Mouse (Mus musculus) heart, postnatal 25 days (tissue): Measurements from ENCODE around the gene Alox12b. TPM values are rescaled to one million over a fixed set of nuclear protein-coding genes. Genes with fewer than 3 reads are reported as not detected.

Experiments
- DNase-seq: peaks from one replicate; pipeline ENCODE4 v3.0.0; 2022; ENCODE audit warnings: low spot score
- intact Hi-C: fragments of 180-260 bp; cut with DNase I; formaldehyde crosslinking; loops from one replicate; pipeline ENCODE4 v1.15.1; 2025
- total RNA-seq, 2 experiments: library from RNA; stranded (reverse); gene quantifications; 2 replicates each; pipeline ENCODE4 v1.2.3; 2021

The Alox12b gene
- total RNA-seq, 2 experiments from 2014 or later: not detected

DNA sequence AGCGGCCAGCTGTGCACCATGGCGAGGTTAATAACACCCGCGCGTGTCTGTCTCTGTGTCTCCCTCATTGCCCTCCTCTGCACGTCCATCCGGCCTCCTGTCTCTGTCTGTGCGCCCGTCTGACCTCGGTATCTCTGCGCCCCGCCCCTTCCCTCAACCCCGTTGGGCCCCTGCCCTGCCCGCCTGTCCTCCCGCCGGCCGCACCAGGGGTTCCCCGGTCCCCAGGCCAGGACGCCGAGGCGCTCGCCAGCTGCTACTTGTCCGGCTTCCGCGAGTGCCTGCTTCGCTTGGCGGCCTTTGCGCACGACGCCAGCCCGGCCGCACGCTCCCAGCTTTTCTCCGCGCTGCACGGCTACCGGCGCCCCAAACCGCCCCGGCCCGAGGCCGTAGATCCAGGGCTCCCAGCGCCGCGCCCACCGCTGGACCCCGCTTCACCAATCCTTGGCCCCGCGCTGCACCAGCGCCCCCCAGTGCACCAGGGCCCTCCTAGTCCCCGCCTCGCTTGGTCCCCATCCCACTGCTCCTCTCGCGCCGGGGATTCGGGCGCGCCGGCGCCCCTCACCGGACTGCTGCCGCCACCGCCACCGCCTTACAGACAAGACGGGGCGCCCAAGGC, 34.3 kb upstream of the Alox12b start, which contains the start of gene 9130213A22Rik:
Gene 9130213A22Rik (minus strand): TSS at position 254 of the 616 bp plus-strand sequence.
- intact Hi-C loops: loop anchor here (1.0 kb wide), 1 partner anchor 25 kb away; no protein-coding TSS in a partner anchor
- DNase-seq: peak; percentile 87

- intact Hi-C loops: loop anchor here (1.0 kb wide), 1 partner anchor 60 kb away; no protein-coding TSS in a partner anchor
- DNase-seq: peak; percentile 80
These were observed 33.6 kb upstream of the Alox12b start for GRCm38 (mm10) chr11:69123056-69123692.

GRCm38 (mm10) chr11:69123693-69124497, 32.9 kb upstream of the Alox12b start:
- intact Hi-C loops: loop anchor here (1.0 kb wide), 2 partner anchors 61 to 83 kb away; no protein-coding TSS in a partner anchor
- DNase-seq: peak; percentile 76

DNA sequence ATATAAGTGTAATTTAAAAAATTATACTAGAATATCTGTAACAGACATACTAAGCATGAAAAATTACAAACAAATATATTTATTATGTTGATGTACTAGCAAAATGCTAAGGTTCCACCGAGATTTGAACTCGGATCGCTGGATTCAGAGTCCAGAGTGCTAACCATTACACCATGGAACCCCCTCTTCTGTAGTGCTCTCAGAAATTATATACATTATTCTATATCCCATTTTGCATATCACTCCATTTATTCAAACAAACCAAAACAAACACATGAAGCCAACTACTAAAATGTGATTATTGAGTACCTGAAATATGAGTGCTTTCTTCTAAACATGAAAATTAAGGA, 32.3 kb upstream of the Alox12b start:
- intact Hi-C loops: loop anchor here (1.0 kb wide), 1 partner anchor 83 kb away; no protein-coding TSS in a partner anchor

DNA sequence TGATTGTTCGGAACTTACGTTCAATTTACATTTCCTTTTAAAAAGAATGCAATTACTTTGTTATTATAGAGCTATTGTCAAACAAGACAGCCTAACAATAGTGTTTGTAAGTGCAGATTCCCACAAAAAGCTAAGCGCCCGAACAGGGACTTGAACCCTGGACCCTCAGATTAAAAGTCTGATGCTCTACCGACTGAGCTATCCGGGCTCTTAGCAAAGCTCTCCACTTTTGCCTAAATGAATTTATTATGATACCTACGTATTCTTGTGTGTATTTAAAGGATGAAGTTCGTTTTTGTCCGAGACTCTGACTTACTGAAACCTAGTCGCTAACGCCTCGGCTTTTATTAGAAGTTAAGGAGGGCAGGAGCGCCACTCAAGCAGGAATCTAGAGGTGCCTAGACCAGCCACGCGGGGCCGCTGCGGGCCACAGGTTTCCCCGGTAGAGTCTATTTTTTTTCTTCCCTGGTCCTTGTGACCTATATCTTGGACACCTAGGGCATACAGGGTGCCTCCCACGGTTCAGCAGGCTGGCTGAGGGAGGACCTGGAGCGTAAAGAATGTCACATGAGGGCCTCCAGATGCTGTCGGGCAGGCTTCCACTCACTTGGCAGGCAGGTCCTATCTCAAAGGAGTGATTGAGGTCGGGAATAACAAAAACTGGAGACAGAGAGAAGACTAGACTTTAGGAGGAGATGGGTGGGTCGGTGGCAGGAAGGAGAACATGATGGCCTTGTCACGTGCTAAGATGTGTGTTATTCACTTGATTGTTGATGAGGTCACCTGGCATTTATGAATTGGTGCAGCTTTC, 31.5 kb upstream of the Alox12b start:
- peak; percentile 65 for DNase-seq
- intact Hi-C loops: loop anchor here (5.0 kb wide), 1 partner anchor 117 kb away; no protein-coding TSS in a partner anchor

More for the DNA sequence above, 32.3 kb upstream of the Alox12b start:
- DNase-seq: no peak

DNA sequence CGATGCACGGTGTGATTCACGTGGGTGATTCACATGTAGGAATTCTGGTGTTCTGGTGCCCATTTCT, 31.1 kb upstream of the Alox12b start, which contains the start of gene Aloxe3:
Gene Aloxe3 (plus strand): TSS at position 45 of the 67 bp plus-strand sequence.
- DNase-seq: no peak
- intact Hi-C loops: loop anchor here (5.0 kb wide), 1 partner anchor 117 kb away; no protein-coding TSS in a partner anchor

- no peak for DNase-seq
- intact Hi-C loops: loop anchor here (2.0 to 5.0 kb wide), 2 partner anchors 23 to 116 kb away; no protein-coding TSS in a partner anchor
These were observed 30.7 kb upstream of the Alox12b start for GRCm38 (mm10) chr11:69125919-69126705.

- intact Hi-C loops: loop anchor here (2.0 to 5.0 kb wide), 2 partner anchors 22 to 116 kb away; no protein-coding TSS in a partner anchor
- DNase-seq: no peak
These were observed 30.1 kb upstream of the Alox12b start for GRCm38 (mm10) chr11:69126706-69127095.

- intact Hi-C loops: loop anchor here (5.0 kb wide), 1 partner anchor 114 kb away; no protein-coding TSS in a partner anchor
- no peak for DNase-seq
These were observed 28.2 kb upstream of the Alox12b start for GRCm38 (mm10) chr11:69128426-69129122.

DNA sequence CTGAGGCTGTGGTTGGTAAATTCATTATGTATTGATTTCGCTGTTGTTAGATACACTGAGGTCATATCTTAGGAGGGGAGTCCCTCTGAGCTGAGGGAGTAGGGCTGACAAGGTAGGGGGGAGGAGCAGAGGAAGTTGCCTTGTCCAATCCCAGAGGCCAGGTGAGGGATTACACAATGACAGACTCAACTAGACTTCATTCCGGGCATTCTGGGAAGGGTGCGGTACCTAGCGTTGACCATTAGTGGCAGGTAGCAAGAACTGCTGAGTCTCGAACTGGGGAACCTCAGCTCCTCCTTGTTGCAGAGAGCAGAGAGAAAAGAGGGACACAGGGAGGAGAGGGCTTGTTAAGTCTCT, 23.2 kb upstream of the Alox12b start:
- DNase-seq: no peak
- intact Hi-C loops: no loop called here

- intact Hi-C loops: no loop called here
- no peak for DNase-seq
These were observed 22.7 kb upstream of the Alox12b start for GRCm38 (mm10) chr11:69133923-69134621.

DNA sequence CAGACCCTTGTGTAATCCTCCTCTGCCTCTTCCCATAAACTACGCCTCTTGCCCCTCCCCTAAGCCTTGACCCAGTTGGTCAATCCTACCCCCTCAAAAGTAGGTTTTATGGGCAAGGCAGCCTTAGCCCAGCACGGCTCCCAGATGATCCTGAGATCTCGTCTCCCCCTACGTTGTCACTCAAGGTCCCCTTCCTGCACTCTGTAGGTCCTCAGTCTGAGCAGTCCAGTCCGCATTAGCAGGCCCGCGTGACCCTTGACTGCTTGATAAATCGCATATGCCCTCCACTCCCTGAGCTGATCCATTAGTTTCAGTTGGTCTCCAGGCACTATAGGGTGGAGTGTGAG, 22.2 kb upstream of the Alox12b start:
- DNase-seq: no peak
- intact Hi-C loops: no loop called here

DNA sequence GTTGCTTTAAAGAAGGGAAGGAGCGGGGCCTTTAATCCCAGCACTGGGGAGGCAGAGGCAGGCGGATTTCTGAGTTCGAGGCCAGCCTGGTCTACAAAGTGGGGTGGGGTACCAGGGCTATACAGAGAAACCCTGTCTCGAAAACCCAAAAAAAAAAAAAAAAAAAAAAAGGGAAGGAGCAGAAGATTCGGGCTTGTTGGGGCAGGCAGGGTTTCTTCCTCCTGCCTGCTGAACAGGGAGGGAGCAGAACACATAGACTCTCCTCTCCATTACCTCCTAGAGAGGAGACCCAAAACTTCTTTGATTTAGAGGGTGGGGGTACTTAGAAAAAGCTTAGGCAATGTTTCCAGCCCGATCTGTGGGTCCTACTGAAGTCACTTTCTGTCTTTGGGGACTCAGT, 21.4 kb upstream of the Alox12b start:
- no peak for DNase-seq
- intact Hi-C loops: no loop called here

GRCm38 (mm10) chr11:69147546-69147945, 9.2 kb upstream of the Alox12b start:
- no peak for DNase-seq
- intact Hi-C loops: no loop called here

GRCm38 (mm10) chr11:69148451-69148960, 8.3 kb upstream of the Alox12b start:
- intact Hi-C loops: loop anchor here (2.0 kb wide), 1 partner anchor 22 kb away; no protein-coding TSS in a partner anchor
- no peak for DNase-seq

- intact Hi-C loops: loop anchor here (1.0 to 2.0 kb wide), 2 partner anchors 23 to 82 kb away; no protein-coding TSS in a partner anchor
- no peak for DNase-seq
These were observed 7.1 kb upstream of the Alox12b start for GRCm38 (mm10) chr11:69149728-69150127.

DNA sequence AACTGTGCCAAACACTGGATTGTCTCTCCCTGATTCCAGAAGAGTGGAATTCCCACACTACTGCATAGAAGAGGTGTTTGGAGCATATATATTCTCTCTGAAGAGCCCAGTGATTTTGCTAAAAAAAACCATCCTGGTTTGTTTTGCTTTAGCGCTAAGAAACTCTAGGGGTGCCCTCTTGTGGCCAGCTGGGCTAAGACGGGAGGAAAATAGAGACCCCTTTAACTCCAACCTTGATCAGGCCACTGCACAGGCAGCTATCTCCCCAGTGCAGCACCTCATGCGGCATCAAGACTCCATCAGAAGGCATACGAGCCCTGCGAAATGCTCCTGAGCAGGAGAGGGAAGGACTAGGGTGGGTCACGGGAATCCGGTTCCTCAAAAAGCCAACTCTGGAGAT, 6.3 kb upstream of the Alox12b start:
- intact Hi-C loops: loop anchor here (1.0 kb wide), 1 partner anchor 83 kb away; no protein-coding TSS in a partner anchor
- DNase-seq: no peak

- intact Hi-C loops: no loop called here
- DNase-seq: no peak
These were observed 5.8 kb upstream of the Alox12b start for GRCm38 (mm10) chr11:69151004-69151403.
